Mouse (Mus musculus) kidney, adult 9 months (tissue): ENCODE measurements at regions not wholly inside any gene's neighbourhood (a gene's known extent, or its start where the extent isn't known, plus 50 kb on each side); places are given as distances from the start of the nearest gene placed in this dataset.

Source experiments
- DNase-seq: peaks from one replicate; pipeline ENCODE4 v3.0.0; 2022

DNA sequence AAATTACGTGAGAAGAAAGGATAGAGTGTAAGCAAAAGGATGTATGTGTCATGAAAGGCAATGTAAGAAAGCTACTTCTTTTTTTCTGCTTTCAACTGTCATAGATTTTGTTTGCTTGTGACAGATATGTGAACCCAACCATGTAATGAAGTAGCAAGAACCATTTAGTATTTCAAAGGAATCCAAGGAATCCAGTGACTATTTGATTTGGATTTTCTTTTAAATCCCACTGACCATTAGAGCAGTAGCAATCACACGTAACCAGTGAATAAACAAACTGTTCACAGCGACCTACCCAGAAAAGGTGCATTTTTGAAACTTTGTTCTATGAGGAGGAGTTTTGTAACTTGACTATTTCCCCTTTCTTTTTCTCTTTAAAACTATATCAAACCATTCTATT, 981.2 kb upstream of the Luzp2 start:
- DNase-seq = no peak

DNA sequence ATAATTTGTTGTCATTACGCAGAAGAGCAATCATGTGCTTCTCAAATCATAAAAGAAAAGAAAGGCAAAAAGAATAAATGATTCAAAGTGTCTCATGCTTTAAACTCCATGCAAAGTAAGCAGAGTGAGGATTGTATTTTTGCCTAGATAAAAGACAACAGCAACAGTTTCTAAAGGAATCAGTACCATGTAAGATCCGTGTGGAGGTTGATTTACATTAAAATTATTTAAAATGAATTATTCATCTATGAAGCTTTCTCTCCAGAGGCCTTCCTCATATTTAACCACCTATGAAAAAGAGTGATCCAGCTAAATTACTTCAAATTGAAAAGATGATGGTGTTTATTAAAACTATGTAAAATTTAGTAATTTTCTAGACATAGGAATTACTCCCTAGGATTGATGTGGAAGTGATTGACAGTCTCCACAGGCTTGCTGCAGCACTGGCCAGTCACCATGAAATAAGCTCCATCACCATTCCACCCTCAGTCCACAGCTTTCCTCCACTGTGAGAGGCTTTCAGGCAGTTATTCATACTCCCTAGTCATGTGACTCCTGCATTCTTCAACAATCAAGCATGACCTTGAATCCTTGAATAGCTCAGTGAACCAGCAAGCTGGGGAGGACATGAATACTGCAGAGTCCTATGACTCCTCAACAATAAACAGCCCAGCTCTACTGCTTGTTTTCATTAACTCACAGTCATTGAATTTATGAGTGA, 962.7 kb upstream of the Luzp2 start:
- DNase-seq = peak; percentile 39

DNA sequence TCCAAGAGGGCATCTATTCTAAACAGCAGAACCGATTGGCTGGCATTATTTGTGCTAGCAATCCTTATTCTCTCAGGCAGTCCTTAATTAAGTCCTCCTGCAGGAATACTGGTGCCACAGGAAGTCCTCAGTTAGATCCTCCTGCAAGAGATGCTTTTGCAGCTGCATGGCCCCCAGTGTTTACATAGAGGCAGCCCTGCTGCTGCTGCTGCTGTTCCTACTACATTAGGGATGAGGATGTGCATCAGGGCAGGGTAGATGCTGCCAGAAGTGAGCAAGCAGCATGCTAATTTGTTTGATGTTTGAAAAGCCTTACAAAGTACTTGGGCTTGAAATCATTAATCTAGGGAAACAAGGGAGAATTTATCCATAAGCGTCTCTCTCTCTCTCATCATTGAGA, 922.3 kb upstream of the Luzp2 start:
- no peak for DNase-seq

DNA sequence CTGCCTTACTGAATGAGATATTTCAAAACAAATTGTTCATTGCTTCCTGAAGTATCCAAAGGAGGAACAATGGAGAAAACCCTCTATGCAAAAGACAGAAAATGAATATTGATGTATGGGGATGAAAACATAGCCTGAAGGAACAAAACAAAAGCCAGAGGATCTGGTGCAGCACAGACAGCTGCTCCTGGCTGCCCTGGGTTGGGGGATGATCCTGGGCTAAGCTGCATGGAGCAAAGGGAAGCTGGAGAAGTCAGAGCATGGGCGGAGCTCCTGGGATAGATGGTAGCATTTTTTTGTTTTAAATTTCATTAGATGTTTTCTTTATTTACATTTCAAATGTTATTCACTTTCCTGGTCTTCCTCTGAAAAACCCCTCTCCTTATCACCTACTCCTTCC, 879.6 kb upstream of the Luzp2 start:
- DNase-seq = no peak

DNA sequence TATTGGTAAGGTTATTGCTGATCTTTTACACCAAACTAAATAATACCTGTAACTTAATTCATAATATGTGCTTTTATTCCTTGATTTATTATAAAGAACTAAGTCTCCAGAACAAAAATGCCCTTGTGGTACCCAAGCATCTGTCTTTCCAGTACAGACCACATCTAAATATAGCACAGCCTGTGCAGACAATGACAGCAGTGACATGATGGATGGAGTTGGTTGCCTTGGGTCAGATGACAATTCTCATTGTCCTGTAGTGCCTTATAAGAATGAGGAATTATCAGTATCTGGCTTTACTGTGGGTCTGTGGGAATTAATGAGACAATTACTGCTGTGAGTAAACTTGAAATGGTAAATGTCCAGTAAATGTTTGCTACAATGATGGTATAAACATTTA, 859.8 kb upstream of the Luzp2 start:
- DNase-seq = no peak

DNA sequence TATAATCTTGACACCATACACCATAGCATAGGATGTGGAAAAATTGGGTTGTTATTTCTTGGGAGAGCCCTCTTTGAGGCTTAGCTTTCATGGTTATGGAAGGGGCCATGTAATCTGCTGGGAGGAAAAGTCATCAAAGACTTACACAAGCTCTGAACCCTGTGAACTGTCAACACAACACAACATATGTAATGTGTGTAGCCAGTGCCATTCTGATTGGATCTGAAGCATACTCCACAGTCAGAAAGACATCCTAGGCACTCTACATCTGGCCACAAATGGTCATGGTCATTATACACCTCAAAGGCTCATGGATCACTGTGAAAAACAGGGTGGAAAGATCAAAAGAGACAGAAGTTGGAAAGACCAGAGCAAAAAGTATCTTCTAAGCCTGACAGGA, 839.3 kb upstream of the Luzp2 start:
- no peak for DNase-seq

DNA sequence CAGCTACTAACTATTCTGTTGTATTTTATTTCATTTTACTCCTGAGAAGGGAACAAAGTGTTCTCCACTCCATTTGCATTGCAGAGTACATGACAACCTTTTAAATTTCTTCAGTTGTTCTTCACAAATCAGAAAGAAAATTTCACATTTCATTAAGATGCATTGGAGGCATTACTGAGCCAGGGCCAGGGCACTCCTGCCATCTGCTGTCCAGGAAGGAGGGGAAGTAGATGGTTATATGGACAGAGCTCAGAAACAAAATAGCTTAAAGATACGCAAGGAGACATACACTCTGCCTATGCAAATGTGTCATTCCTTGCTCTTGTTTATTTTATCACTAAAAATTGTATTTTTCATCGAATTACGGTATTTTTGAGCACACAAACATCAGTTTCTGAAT, 826.6 kb upstream of the Luzp2 start:
- no peak for DNase-seq
